Mouse (Mus musculus): Measurements from ENCODE around the gene Hmcn2. TPM values are rescaled to one million over a fixed set of nuclear protein-coding genes. Genes with fewer than 3 reads are reported as not detected.

Hmcn2 gene
- total RNA-seq, 2 experiments from 2014 or later = 30.5 to 31.5 TPM

GRCm38 (mm10) chr2:31501448-31502130 lies 187.4 kb downstream of the Hmcn2 start:
- intact Hi-C loops (cut with DNase I) = no loop called here
- DNase-seq = no peak

- intact Hi-C loops (cut with DNase I) = no loop called here
- DNase-seq = no peak
Observed at GRCm38 (mm10) chr2:31502616-31503522, 188.7 kb downstream of the Hmcn2 start.

GRCm38 (mm10) chr2:31505472-31505871 lies 191.3 kb downstream of the Hmcn2 start:
- intact Hi-C loops (cut with DNase I) = no loop called here

GRCm38 (mm10) chr2:31508851-31509250 lies 194.6 kb downstream of the Hmcn2 start:
- intact Hi-C loops (cut with DNase I) = no loop called here
- DNase-seq = no peak

More at GRCm38 (mm10) chr2:31505472-31505871, 191.3 kb downstream of the Hmcn2 start:
- no peak for DNase-seq

Other genes starting within 250 kb of the Hmcn2 start
- gene Fnbp1, start 172.4 kb upstream of the Hmcn2 start, total RNA-seq (2021) = 10 to 100 TPM; 49.5 to 51.9 TPM
- gene Gpr107, start 162.1 kb upstream of the Hmcn2 start, total RNA-seq (2021) = 10 to 100 TPM; 39.2 to 41.7 TPM
- gene Ncs1, start 68.6 kb upstream of the Hmcn2 start, total RNA-seq (2021) = 10 to 100 TPM in 1 of 2 experiments, 1 to 10 TPM in 1; 7.9 to 11.9 TPM
- gene Ass1, start 155.8 kb downstream of the Hmcn2 start, total RNA-seq (2021) = 1 to 10 TPM; 3.1 to 3.7 TPM

Data from heart, postnatal 14 days (tissue).